Mouse (Mus musculus) liver, embryonic 16.5 days (tissue): ENCODE results near the gene Sat2. TPM values are rescaled to one million over a fixed set of nuclear protein-coding genes. Genes with fewer than 3 reads are reported as not detected.
A peak's percentile ranks its signal among the peaks of the same experiment; 100 is the strongest.

ENCODE experiments used
- ATAC-seq: fragments of 200-750 bp; cut with Nextera tagmentation; 2 replicates; pipeline ENCODE4 v1.8.0; 2017; ENCODE audit warnings: low read depth, mild to moderate bottlenecking, moderate number of reproducible peaks, moderate library complexity
- H3K27ac ChIP-seq: fragments of 300-500 bp; sonication (generic); 2 replicates; pipeline ENCODE4 v1.5.1; 2014; ENCODE audit warnings: mild to moderate bottlenecking, low read length
- H3K27me3 ChIP-seq: fragments of 300-500 bp; sonication (generic); 2 replicates; pipeline ENCODE4 v1.6.1; 2014; ENCODE audit warnings: low read depth, low read length, mixed read lengths; ENCODE audit not compliant: control insufficient read depth, insufficient read depth
- H3K36me3 ChIP-seq: fragments of 300-500 bp; sonication (generic); 2 replicates; pipeline ENCODE4 v1.6.1; 2014; ENCODE audit warnings: mild to moderate bottlenecking; ENCODE audit not compliant: control insufficient read depth, insufficient read depth
- H3K4me1 ChIP-seq: fragments of 300-500 bp; sonication (generic); 2 replicates; pipeline ENCODE4 v1.6.1; 2014; ENCODE audit warnings: low read depth, low read length, mixed read lengths; ENCODE audit not compliant: control insufficient read depth
- H3K4me2 ChIP-seq: fragments of 300-500 bp; sonication (generic); 2 replicates; pipeline ENCODE4 v1.6.1; 2014; ENCODE audit warnings: low read depth, low read length, mixed read lengths
- H3K4me3 ChIP-seq: fragments of 300-500 bp; sonication (generic); 2 replicates; pipeline ENCODE4 v1.5.1; 2014; ENCODE audit warnings: low read depth, mild to moderate bottlenecking, low read length
- H3K9ac ChIP-seq: fragments of 300-500 bp; sonication (generic); 2 replicates; pipeline ENCODE4 v1.6.1; 2014; ENCODE audit warnings: low read depth, low read length
- H3K9me3 ChIP-seq: fragments of 300-500 bp; sonication (generic); replicated peaks from 2 replicates; pipeline ENCODE4 v1.6.1; 2016; ENCODE audit warnings: low read length; ENCODE audit not compliant: control insufficient read depth
- WGBS: fragments of 180-500 bp; shearing (Covaris S2); extraction: QIAGEN DNeasy Blood & Tissue Kit; methylation state at CpG from one replicate; pipeline ENCODE4 v1.1.7; 2014; ENCODE audit not compliant: insufficient replicate concordance; 5-methylcytosine and 5-hydroxymethylcytosine counted together
- polyA plus RNA-seq: library from polyadenylated mRNA; unstranded; fragments of >200 nt; fragmentation: Nextera tagmentation; extraction: Ambion mirVana; gene quantifications from 2 replicates; pipeline ENCODE4 v1.2.1, GENCODE M21; 2015

Sat2 gene
- polyA plus RNA-seq, 1 experiment from 2014 or later: 11.5 TPM

DNA sequence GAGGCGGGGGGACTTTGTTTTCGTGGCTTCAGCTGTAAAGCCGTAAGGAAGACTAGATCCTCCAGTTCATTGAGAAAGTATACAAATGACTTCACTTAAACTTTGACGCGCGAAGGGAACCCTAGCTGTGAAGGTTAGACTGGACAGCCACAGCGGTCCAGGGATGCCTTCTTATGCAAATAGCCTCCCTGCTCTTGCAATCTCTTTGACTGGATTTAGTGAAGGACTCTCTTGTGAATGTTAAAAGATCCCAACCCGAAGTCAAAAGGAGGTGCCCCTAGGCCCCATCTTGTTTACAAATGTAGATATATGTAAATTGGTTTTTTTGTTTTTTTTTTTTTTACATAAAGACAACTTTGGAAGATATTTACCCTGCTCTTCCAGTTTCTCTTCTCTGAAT lies 40.0 kb upstream of the Sat2 start:
- Histone ChIP-seq H3K9ac (peak overlapping the region; percentile 82), H3K36me3 (no peaks in the 10 kb centered on the region), H3K4me3 (peak overlapping the region; percentile 88), H3K27ac (peak overlapping the region; percentile 97), H3K4me2 (peak overlapping the region; percentile 92), H3K27me3 (no peaks in the 10 kb centered on the region), H3K9me3 (no peaks in the 10 kb centered on the region), H3K4me1 (peaks cover 58% of the 10 kb centered on the region)
- ATAC-seq: no peak
- under 1% methylated on average over 8 of the region's 8 CpGs for WGBS

DNA sequence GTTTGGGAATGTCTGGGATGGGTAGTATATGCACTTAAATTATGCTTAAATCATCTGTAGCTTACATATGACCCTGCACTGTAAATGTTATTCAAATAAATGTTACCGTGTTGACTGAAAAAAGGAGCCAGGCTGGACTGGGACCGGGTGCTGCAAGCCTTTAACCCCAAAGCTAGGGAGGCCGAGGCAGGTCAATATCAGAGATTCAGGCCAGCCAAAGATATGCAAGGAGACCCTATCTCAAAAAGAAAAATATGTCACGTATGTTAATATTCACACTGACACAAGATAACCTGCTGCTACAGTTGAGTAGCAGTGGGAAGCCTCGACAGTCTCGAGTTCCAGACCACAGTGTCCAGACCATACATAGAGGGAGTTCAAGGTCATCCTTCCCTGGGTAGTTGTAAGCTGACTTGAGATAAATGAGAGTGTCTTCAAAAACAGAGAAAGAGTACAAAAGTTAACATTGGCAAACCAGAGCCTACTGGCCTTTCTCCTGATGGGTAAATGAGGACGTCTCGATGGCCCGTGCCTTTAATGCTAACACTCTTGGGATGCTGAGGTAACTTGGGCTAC lies 39.5 kb upstream of the Sat2 start:
- Histone ChIP-seq H3K36me3 (no peaks in the 10 kb centered on the region; the same call in 1 of the 2 replicates), H3K4me1 (peaks cover 58% of the 10 kb centered on the region), H3K27me3 (no peaks in the 10 kb centered on the region), H3K4me2 (peak overlapping the region; percentile 92), H3K27ac (peak overlapping the region; percentile 97), H3K9ac (peak overlapping the region; percentile 82), H3K4me3 (peak overlapping the region; percentile 88), H3K9me3 (no peaks in the 10 kb centered on the region)
- no peak for ATAC-seq
- 45% methylated on average over 9 of the region's 9 CpGs for WGBS

DNA sequence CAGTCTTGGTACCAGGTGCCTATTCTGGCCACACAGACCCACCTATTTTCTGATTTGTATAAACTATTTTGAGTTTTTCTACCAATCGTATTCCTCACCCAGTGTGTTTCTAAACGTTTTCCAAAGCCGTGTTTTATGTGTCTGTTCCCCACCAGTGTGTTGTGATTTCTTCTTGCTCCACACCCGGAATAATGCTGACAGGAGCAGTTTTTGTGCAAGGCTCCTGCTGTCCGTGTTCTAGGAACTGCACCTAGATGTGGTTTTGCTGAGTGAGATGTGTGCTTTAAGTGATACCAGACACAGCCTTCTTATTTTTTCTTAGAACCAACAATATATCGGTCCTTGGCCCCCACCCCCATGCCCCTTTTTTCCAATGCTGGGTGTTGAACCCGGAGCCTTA lies 37.8 kb upstream of the Sat2 start:
- Histone ChIP-seq H3K4me2 (no peak overlapping the region), H3K9me3 (no peaks in the 10 kb centered on the region), H3K4me3 (no peak overlapping the region), H3K9ac (no peak overlapping the region), H3K27me3 (no peaks in the 10 kb centered on the region), H3K36me3 (peaks cover 14% of the 10 kb centered on the region), H3K27ac (peak overlapping the region; percentile 54; the same call in 1 of the 2 replicates), H3K4me1 (peaks cover 53% of the 10 kb centered on the region)
- ATAC-seq: no peak
- WGBS: 66% methylated on average over 7 of the region's 7 CpGs

DNA sequence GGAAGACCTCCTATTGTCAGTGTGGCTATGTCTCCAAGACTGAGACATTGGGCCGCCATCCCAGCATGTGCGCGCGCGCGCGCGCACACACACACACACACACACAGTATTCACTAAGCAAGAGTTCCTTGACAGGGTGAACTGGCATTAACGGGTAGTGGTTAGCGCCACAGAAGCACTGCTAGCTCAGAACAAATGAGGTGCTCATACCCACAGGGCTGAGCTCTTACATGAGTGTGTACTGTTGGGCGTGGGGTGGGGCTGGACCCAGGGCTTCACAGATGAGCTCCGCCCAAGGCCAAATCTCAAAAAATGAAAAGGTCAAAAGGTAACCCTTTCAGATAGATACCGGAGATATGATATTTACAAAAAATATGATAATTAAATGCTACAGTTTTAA lies 36.9 kb upstream of the Sat2 start:
- Histone ChIP-seq H3K36me3 (peaks cover 22% of the 10 kb centered on the region), H3K4me2 (peak overlapping the region; percentile 61), H3K27me3 (no peaks in the 10 kb centered on the region), H3K9me3 (no peaks in the 10 kb centered on the region), H3K4me1 (peaks cover 62% of the 10 kb centered on the region), H3K9ac (no peak overlapping the region), H3K27ac (peak overlapping the region; percentile 91), H3K4me3 (no peak overlapping the region)
- 79% methylated on average over 13 of the region's 13 CpGs for WGBS
- no peak for ATAC-seq

DNA sequence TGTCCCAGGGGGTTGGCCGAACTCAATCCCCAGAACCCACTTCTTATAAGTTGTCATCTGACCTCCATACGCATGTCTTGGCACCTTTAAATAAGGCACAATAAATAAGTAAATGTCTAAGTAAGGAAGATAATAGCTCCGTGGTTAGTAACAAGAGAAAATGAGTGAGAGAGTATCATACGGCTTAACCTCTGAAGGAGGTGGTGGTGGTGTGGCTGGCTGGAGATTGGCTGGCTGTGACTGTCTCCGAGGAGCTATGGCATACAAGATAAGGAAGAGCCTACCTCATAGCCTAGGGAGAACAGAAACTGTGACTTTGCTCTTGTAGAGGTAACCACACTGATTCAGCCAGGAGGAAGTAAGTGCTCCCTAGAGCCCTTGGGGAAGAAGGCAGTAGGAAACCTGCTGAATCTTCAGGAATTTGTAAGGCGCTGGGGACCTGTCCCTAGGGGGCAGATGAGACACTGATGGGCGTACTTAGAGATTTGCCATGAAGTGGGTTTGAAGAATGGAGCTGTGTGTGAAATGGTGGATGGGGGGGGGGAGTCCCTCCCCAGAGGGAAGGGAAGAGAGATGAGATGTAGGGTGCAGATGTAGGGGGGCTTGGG lies 36.0 kb upstream of the Sat2 start:
- Histone ChIP-seq H3K9ac (peak overlapping the region; percentile 51), H3K36me3 (peaks cover 29% of the 10 kb centered on the region), H3K4me3 (peak overlapping the region; percentile 23), H3K4me2 (peak overlapping the region; percentile 61), H3K9me3 (no peaks in the 10 kb centered on the region), H3K27ac (peak overlapping the region; percentile 91), H3K4me1 (peaks cover 71% of the 10 kb centered on the region), H3K27me3 (no peaks in the 10 kb centered on the region)
- 21% methylated on average over 7 of the region's 7 CpGs for WGBS
- ATAC-seq: peak; percentile 75

DNA sequence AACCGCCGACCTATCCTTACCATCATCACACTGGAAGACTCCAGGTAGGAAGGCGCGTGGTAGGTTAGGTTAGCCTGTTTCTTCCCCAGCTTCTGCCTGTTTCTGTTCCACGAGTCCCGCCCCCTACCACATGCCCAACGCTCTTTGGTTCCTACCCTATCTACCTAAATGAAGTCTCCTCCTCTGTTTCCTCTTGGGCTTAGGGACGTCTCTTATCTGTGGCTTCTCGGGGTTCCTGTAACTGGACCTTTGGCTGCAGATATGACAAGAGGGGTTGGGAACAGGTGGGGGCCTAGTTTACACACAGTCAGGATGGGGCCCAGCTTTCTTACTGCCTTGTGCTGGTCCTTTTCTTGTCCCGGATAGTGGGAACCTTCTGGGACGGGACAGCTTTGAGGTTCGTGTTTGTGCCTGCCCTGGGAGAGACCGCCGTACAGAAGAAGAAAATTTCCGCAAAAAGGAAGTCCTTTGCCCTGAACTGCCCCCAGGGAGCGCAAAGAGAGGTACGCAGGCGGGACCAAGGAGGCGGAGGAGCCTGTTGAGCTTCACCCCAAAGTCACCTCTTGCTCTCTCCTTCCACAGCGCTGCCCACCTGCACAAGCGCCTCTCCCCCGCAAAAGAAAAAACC lies 32.5 kb upstream of the Sat2 start:
- H3K4me2 ChIP-seq: peak overlapping the region; percentile 54
- peak overlapping the region; percentile 81 for H3K27ac ChIP-seq
- WGBS: 36% methylated on average over 22 of the region's 22 CpGs
- H3K27me3 ChIP-seq: no peaks in the 10 kb centered on the region
- no peaks in the 10 kb centered on the region for H3K9me3 ChIP-seq
- H3K36me3 ChIP-seq: peaks cover 34% of the 10 kb centered on the region
- H3K9ac ChIP-seq: peak overlapping the region; percentile 47
- H3K4me3 ChIP-seq: peak overlapping the region; percentile 18; the same call in 1 of the 2 replicates
- peaks cover 70% of the 10 kb centered on the region for H3K4me1 ChIP-seq
- ATAC-seq: peak; percentile 75

DNA sequence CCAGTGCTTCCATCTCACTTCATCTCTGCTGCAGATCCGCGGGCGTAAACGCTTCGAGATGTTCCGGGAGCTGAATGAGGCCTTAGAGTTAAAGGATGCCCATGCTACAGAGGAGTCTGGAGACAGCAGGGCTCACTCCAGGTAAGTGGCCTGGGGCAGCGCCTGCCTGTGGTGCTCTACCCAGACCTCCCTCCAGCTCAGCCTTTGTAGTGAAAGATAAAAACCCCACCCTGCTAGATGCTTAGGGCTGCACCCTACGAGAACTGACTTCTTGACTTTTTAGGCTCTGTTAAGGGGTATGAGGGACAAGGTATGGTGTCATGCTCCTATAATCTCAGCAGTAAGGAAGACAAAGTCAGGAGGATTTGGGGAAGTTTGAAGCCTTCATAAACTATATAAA lies 31.2 kb upstream of the Sat2 start:
- peak overlapping the region; percentile 81 for H3K27ac ChIP-seq
- H3K4me2 ChIP-seq: peak overlapping the region; percentile 45
- ATAC-seq: peak; percentile 49
- peaks cover 36% of the 10 kb centered on the region for H3K36me3 ChIP-seq
- H3K9ac ChIP-seq: peak overlapping the region; percentile 47
- H3K4me1 ChIP-seq: peaks cover 57% of the 10 kb centered on the region
- 68% methylated on average over 8 of the region's 8 CpGs for WGBS
- H3K9me3 ChIP-seq: no peaks in the 10 kb centered on the region
- H3K4me3 ChIP-seq: 0 out of 2 replicates have a peak overlapping the region, but pooled peaks have one; percentile 18
- no peaks in the 10 kb centered on the region for H3K27me3 ChIP-seq

DNA sequence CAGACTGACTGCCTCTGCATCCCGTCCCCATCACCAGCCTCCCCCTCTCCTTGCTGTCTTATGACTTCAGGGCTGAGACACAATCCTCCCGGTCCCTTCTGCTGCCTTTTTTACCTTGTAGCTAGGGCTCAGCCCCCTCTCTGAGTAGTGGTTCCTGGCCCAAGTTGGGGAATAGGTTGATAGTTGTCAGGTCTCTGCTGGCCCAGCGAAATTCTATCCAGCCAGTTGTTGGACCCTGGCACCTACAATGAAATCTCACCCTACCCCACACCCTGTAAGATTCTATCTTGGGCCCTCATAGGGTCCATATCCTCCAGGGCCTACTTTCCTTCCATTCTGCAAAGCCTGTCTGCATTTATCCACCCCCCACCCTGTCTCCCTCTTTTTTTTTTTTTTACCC lies 30.4 kb upstream of the Sat2 start:
- H3K36me3 ChIP-seq: peaks cover 36% of the 10 kb centered on the region
- 76% methylated on average over 3 of the region's 3 CpGs for WGBS
- no peak overlapping the region for H3K4me2 ChIP-seq
- H3K27ac ChIP-seq: peak overlapping the region; percentile 81
- H3K4me3 ChIP-seq: no peak overlapping the region
- H3K27me3 ChIP-seq: no peaks in the 10 kb centered on the region
- H3K9me3 ChIP-seq: no peaks in the 10 kb centered on the region
- H3K9ac ChIP-seq: no peak overlapping the region
- ATAC-seq: no peak
- peaks cover 49% of the 10 kb centered on the region for H3K4me1 ChIP-seq
